Mouse (Mus musculus) left cerebral cortex, postnatal 14 days (tissue): Measurements from ENCODE around the gene Tmem25. TPM values are rescaled to one million over a fixed set of nuclear protein-coding genes. Genes with fewer than 3 reads are reported as not detected.
"Not testable (repeated sequence)": the region's sequence is repeated elsewhere in the genome, so short reads cannot be mapped to it uniquely, and the experiment has no call there.

Source experiments
- DNase-seq, 2 experiments: peaks; one replicate each; pipeline ENCODE4 v3.0.0; 2021 to 2022; ENCODE audit warnings: low spot score in 2 of 2, mixed read lengths in 1 of 2
- intact Hi-C: fragments of 180-260 bp; cut with DNase I; formaldehyde crosslinking; loops from one replicate; pipeline ENCODE4 v1.15.1; 2025
- total RNA-seq, 2 experiments: library from RNA; stranded (reverse); gene quantifications; 2 replicates each; pipeline ENCODE4 v1.2.3; 2021

The Tmem25 gene
- total RNA-seq, 2 experiments from 2014 or later: 36.5 to 41.3 TPM

DNA sequence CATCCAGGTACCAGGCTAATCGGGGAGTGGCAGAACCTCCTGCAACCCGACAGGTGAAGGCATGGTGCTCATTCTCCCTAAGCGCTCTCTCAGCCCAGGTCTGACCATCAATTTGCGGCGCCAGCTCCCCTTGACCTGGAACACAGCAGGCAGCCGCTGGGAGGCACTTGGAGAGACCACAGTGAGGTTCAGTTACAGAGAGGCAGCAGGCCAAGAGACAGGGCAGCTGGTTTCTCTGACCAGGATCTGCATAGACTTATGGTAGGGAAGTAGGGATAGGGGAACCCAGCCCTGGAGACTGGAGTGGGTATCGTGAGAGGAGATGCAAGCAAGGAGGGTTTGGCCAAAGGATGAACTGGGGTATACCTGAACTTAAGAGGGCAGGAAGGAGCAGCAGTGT, 809 bp downstream of the Tmem25 start:
- intact Hi-C loops: no loop called here
- no peak for DNase-seq

DNA sequence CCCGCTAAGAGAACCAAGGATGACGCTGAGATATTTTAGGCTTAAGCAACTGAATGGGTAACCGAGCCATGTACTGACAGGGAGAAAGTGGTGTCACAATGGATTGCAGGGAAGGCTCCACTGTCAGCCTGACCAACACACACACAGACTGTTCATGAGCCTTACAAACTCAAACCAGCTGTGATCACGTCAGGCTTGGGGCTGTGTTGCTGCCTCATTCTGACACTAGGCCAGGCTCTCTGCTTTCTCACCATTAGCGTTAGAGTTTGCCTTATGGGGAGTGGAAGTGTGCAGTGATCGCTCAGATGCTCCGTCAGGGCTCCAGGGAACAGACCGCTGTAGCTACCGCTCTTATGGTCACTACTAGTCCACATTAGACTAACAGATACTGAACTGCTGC, 6.3 kb downstream of the Tmem25 start:
- DNase-seq: no peak
- intact Hi-C loops: no loop called here

DNA sequence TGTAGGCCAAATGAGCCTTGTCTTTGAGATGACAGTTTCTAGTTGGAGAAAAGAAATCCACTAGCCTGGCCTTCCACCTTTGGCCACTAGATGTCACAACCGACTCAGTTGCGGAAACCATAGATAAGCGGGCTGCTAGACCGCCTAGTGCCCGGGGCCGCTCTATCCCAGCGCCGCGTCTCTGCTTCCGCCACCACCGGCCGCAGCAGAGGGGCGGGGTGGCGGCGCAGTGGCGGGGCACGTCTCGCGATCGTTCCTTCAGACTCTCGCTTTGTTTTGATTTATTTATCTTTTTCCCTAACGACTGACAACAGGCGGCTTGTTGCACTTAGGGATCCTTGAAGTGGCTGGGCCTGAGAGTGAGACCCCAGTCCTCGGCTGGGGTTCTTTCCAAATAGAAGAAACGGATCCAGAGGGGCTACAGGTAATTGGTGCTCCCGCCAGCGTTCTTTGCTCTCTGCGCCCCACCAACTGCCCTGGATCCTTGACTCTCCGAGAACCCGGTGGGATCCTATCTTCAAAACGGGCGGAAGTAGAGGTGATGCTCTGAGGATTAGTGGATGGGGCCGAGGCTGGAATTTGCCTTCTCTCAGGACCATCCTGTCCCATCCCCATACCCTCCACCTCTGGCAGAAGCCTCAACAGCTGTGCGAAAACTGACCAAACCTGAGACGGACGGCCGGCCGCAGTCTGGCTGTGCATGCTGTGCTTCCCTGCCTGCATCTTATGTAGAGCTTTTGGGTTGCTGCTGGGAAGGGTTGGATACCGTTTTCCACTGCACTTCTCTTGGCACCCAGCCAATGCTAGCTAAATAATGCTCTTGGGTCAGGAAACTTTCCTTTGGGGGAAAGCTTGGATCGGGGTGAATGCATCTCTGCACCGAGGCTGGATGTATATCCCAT, 26.1 kb downstream of the Tmem25 start:
- intact Hi-C loops: no loop called here
- DNase-seq: peak; percentile 96 to 97

DNA sequence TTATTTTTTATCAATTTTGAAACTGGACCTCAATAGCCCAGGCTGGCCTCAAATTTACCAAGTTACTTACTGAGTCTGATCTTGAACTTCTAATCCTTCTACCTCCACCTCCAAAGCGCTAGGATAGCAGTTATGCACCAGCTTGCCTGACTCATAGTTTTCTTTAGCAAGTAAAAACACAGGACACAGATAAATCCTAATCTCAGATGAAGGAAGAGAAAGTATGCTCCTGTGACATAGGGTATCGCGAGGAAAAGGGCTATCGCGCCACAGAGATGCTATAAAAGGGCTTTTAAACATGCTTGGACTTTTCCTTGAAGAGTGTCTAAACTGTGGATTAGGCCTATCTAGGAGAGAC, 26.7 kb downstream of the Tmem25 start:
- DNase-seq: no peak
- intact Hi-C loops: no loop called here

DNA sequence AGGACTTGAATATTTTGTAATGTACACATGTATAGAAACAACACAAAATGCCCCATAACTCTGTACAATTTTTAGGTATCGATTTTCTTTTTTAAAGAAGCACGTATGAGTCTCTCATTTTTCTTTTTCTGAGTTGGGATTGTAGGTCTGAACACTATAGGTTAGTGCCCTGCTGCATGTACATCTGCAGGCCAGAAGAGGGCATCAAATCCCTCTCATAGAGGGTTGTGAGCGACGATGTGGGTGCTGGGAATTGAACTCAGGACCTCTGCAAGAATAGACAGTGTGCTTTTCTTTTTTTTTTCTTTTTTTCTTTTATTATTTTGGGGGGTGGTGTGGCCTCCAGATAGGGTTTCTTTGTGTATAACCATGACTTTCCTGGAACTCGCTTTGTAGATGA, 27.7 kb downstream of the Tmem25 start:
- no peak for DNase-seq
- intact Hi-C loops: no loop called here

DNA sequence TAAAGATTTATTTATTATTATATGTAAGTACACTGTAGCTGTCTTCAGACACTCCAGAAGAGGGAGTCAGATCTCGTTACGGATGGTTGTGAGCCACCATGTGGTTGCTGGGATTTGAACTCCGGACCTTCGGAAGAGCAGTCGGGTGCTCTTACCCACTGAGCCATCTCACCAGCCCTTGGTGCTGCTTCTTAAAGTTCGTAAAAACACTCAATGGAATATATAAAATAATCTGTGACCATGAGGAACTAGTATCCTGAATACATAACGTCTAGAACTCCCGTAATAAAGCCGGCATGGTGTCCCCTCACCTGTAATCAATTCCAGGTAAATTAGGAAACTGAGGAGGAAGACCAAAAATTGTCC, 31.1 kb downstream of the Tmem25 start:
- intact Hi-C loops, DNase-seq: not testable (repeated sequence)

DNA sequence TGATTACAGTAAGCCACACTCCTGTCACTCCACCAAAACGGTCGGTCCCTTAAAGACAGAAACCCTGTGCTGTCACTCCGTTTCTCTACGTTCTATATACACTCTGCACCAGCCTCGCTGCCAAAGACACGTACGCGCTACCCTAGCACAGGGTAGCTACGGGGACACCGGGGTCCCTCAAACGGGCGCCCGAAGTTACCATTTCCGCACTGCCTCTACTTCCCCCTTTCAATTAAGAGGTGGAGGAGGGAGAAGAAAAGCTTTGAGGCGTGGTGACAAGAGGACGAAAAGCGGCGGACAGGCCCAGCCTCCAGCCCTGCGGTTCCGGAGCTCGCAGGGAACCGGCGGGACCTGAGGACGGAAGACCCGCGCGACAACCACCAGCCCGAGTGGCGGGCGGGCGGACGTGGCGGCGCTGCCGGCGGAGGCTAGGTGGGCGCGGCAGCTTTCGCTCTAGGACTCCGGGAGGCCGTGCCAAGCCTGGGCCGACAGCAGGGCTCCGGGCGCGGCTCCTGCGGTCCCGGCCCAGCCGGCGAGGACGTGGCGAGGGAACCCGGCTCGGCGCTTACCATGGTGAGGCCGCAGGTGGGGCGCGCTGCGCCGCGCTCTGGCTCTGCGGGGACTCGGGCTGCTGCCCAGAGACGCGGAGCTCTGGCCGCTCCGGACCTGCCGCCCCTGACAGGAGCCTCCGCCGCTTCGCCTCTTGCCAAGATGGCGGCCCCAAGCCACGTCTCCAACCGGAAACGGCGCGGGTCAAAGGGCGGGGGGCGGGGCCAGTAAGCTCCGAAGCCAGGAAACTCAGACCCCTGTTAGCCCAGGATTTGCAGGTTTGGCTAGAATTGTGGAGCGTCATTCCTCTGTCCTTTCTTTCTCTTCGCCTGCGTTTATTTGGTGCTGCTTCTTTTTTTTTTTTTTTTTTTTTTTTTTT, 31.7 kb downstream of the Tmem25 start, which contains the start of the genes Arcn1 and Ift46:
Gene Arcn1 (minus strand): TSS at position 745 of the 928 bp plus-strand sequence.
Gene Ift46 (plus strand): TSS at position 808 of the 928 bp plus-strand sequence.
- DNase-seq: peak; percentile 69 to 80
- intact Hi-C loops: no loop called here

DNA sequence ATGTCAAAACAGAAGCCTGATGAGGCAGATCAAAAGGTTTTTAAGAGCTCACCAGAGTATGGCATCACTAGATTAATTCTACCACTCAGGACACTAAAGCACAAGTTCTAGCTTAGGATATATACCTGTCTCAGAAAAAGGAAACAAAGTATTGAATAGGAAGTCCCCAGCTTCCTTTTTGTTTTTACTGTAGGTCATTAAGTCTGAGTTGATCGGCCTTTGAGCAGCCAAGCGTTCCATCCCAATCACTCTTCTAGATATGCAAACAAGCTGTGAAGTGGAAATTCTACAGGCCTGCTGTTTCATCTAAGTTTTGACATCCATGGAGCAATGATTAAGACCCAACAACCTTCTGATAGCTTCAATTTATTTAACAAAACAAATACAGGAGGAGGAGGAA, 38.2 kb downstream of the Tmem25 start:
- intact Hi-C loops: no loop called here

DNA sequence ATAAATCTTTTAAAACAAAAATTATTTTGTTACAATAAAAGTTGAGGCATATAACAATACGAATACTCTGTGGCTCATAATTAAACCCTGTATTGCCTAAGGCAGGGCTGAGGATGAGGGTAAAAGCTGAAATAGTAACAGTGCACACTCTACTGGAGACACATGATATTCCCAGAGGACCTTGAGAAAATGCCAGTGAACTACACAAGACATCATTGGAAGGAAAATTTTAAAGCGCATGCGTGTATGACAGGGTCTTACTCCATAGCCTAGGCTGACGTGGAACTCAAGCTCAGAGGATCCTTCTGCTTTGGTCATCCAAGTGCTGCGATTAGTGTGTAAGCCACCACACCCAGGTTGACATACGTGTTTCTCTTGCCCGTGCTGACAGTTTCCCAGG, 50.6 kb downstream of the Tmem25 start:
- DNase-seq: no peak
- intact Hi-C loops: no loop called here

More for the DNA sequence above, 38.2 kb downstream of the Tmem25 start:
- DNase-seq: no peak

DNA sequence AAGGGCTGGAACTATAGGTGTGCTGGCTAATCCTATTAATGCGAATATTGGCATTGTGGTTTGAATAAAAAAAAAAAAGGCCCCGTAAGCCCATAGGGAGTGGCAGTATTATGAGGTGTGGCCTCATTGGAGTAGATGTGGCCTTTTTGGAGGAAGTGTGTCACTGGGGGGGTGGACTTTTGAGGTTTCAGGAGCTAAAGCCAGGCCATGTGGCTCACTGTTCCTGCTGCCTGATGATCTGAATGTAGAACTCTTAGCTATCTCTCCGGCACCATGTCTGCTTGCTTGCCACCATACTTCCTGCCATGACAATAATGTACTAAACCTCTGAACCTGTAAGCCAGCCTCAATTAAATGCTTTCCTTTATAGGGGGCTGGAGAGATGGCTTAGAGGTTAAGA, 51.8 kb downstream of the Tmem25 start:
- intact Hi-C loops: no loop called here
- DNase-seq: no peak

DNA sequence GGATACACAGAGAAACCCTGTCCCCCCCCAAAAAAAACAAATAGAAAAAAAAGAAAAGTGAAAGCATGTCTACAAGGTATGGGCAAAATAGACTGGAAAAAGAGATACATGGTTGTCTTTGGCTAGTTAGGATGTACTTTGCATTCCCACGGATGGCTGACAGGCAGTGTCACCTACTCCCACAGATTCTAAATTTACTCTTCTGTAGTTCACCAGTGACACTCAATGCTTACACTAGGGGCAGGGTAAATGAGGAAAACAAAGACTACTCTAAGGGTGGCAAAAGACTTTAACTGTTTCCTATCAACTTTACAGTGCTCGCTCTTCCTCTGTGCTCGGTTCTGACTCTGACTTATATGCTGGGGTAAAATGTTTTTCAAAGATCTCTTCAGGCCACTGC, 52.4 kb downstream of the Tmem25 start:
- intact Hi-C loops: no loop called here
- no peak for DNase-seq

DNA sequence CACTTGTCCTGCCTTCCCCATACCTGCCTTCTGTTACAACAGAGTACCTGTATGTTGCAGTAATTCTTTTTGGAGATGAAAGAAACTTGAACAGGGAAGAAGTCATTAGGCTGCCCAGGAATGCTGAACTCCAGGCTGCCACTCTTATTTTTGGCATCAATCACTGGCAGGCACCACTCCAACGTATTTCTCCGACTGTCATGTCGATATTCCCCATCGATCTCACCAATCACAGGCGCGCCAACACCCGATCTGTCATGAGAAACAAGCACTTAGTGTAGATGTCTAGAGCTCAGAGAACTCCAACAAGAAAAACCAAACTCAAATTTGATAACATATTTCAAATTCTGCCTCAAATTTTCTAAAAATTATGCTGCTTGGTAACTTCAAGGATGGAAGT, 53.7 kb downstream of the Tmem25 start:
- intact Hi-C loops: no loop called here
- DNase-seq: no peak

Other genes with a start within 250 kb of the Tmem25 start
- not detected for gene Cxcr5, start 237.4 kb downstream of the Tmem25 start, total RNA-seq
- 100 to 1,000 TPM; 110 to 112 TPM for gene Ddx6, start 194.4 kb downstream of the Tmem25 start, total RNA-seq
- gene Treh, start 126.1 kb downstream of the Tmem25 start, total RNA-seq: not detected
- 10 to 100 TPM; 62.4 to 65.7 TPM for gene Phldb1, start 64.1 kb downstream of the Tmem25 start, total RNA-seq
- 10 to 100 TPM; 91.2 to 97.7 TPM for gene Arcn1, start 31.5 kb downstream of the Tmem25 start, total RNA-seq
- 10 to 100 TPM; 68.2 to 85.5 TPM for gene Ift46, start 31.4 kb downstream of the Tmem25 start, total RNA-seq
- 1 to 10 TPM in 1 of 2 experiments, under 1 TPM in 1; 0.78 to 1.4 TPM for gene Ttc36, start 3.8 kb upstream of the Tmem25 start, total RNA-seq
- gene Kmt2a, start 82.0 kb upstream of the Tmem25 start, total RNA-seq: 10 to 100 TPM; 44.2 to 54.4 TPM
- gene Atp5l, start 121.4 kb upstream of the Tmem25 start, total RNA-seq: 100 to 1,000 TPM; 372 to 384 TPM
- 10 to 100 TPM; 77.6 to 79.8 TPM for gene Ube4a, start 166.3 kb upstream of the Tmem25 start, total RNA-seq
- gene Cd3g, start 181.1 kb upstream of the Tmem25 start, total RNA-seq: not detected
- gene Cd3d, start 182.5 kb upstream of the Tmem25 start, total RNA-seq: not detected
- gene Cd3e, start 210.3 kb upstream of the Tmem25 start, total RNA-seq: not detected
- 1 to 10 TPM; 1.2 to 1.9 TPM for gene Mpzl2, start 240.5 kb upstream of the Tmem25 start, total RNA-seq